Mouse (Mus musculus) cerebellum, adult 2 months (tissue): Measurements from ENCODE around the gene Cyb5rl. TPM values are rescaled to one million over a fixed set of nuclear protein-coding genes. Genes with fewer than 3 reads are reported as not detected.
"Not testable (repeated sequence)": the region's sequence is repeated elsewhere in the genome, so short reads cannot be mapped to it uniquely, and the experiment has no call there.

Source experiments
- DNase-seq, 2 experiments: peaks; one replicate each; pipeline ENCODE4 v3.0.0; 2021
- H3K27ac ChIP-seq: fragments of 200-500 bp; 2 replicates; pipeline ENCODE4 v1.5.1; 2012; ENCODE audit warnings: low read length, control low read depth, inconsistent platforms; ENCODE audit not compliant: insufficient read depth
- H3K27me3 ChIP-seq: fragments of 200-500 bp; 2 replicates; pipeline ENCODE4 v1.6.1; 2012; ENCODE audit warnings: inconsistent platforms, mild to moderate bottlenecking, low read length, moderate library complexity; ENCODE audit not compliant: control insufficient read depth, insufficient read depth
- H3K4me1 ChIP-seq: fragments of 200-500 bp; 2 replicates; pipeline ENCODE4 v1.6.1; 2011; ENCODE audit warnings: low read length; ENCODE audit not compliant: control insufficient read depth, insufficient read depth
- H3K4me3 ChIP-seq: fragments of 200-500 bp; replicated peaks from 2 replicates; pipeline ENCODE3; 2011; ENCODE audit warnings: mild to moderate bottlenecking, low read depth, low read length, control low read depth; ENCODE audit not compliant: insufficient read depth
- CTCF ChIP-seq: fragments of 200-500 bp; IDR thresholded peaks from 2 replicates; pipeline ENCODE4 v1.5.1; 2011; ENCODE audit warnings: low read depth, mild to moderate bottlenecking, control low read depth, low read length, moderate library complexity, borderline replicate concordance; ENCODE audit not compliant: insufficient read depth
- POLR2A ChIP-seq: fragments of 200-500 bp; IDR thresholded peaks from 2 replicates; pipeline ENCODE4 v1.6.1; 2011; ENCODE audit warnings: low read length, control low read depth, borderline replicate concordance; ENCODE audit not compliant: insufficient read depth
- WGBS: fragments of 180-500 bp; shearing (Covaris S2); methylation state at CpG from one replicate; pipeline ENCODE4 v1.1.7; 2018; 5-methylcytosine and 5-hydroxymethylcytosine counted together
- polyA plus RNA-seq: library from polyadenylated mRNA; depleted of rRNA; stranded (reverse); fragments of >200 nt; gene quantifications from 2 replicates; pipeline ENCODE4 v1.2.3, GENCODE M21; 2012

The Cyb5rl gene
- polyA plus RNA-seq, 1 experiment, result 5.7 TPM

- peaks cover 5% of the 10 kb centered on the region; the same call in 1 of the 2 replicates for H3K4me1 ChIP-seq
- H3K27ac ChIP-seq, result no peak overlapping the region
- TF ChIP-seq CTCF (no peak), POLR2A (no peak)
- H3K4me3 ChIP-seq, result no peak overlapping the region
- H3K27me3 ChIP-seq, result no peaks in the 10 kb centered on the region
- no peak for DNase-seq
- 62% methylated on average over 10 of the region's 10 CpGs for WGBS
These were observed 31.6 kb downstream of the Cyb5rl start for GRCm38 (mm10) chr4:107098375-107098774.

- DNase-seq, result no peak
- no peak overlapping the region for H3K4me3 ChIP-seq
- H3K4me1 ChIP-seq, result peaks cover 5% of the 10 kb centered on the region; the same call in 1 of the 2 replicates
- TF ChIP-seq POLR2A (no peak), CTCF (no peak)
- H3K27ac ChIP-seq, result no peak overlapping the region
- H3K27me3 ChIP-seq, result no peaks in the 10 kb centered on the region
- WGBS, result 55% methylated on average over 17 of the region's 17 CpGs
These were observed 32.2 kb downstream of the Cyb5rl start for GRCm38 (mm10) chr4:107098791-107099525.

- H3K4me3 ChIP-seq, result no peak overlapping the region
- WGBS, result 75% methylated on average over 8 of the region's 8 CpGs
- TF ChIP-seq POLR2A (no peak), CTCF (no peak)
These were observed 35.4 kb downstream of the Cyb5rl start for GRCm38 (mm10) chr4:107102220-107102619.

GRCm38 (mm10) chr4:107106777-107107176 is 40.0 kb downstream of the Cyb5rl start:
- WGBS, result 88% methylated on average over 16 of the region's 16 CpGs
- TF ChIP-seq CTCF (no peak), POLR2A (no peak)

More at GRCm38 (mm10) chr4:107102220-107102619, 35.4 kb downstream of the Cyb5rl start:
- H3K27me3 ChIP-seq, result no peaks in the 10 kb centered on the region
- DNase-seq, result no peak
- no peak overlapping the region for H3K27ac ChIP-seq
- no peaks in the 10 kb centered on the region for H3K4me1 ChIP-seq

GRCm38 (mm10) chr4:107108291-107108731 is 41.5 kb downstream of the Cyb5rl start:
- Histone ChIP-seq H3K27ac (no peak overlapping the region), H3K4me3 (no peak overlapping the region), H3K4me1 (no peaks in the 10 kb centered on the region; the same call in 1 of the 2 replicates), H3K27me3 (no peaks in the 10 kb centered on the region)
- TF ChIP-seq POLR2A, result no peak
- no peak for TF ChIP-seq CTCF
- no peak for DNase-seq
- 22% methylated on average over 13 of the region's 13 CpGs for WGBS

More at GRCm38 (mm10) chr4:107106777-107107176, 40.0 kb downstream of the Cyb5rl start:
- H3K4me3 ChIP-seq, result no peak overlapping the region
- no peaks in the 10 kb centered on the region; the same call in 1 of the 2 replicates for H3K4me1 ChIP-seq
- H3K27me3 ChIP-seq, result no peaks in the 10 kb centered on the region
- H3K27ac ChIP-seq, result no peak overlapping the region
- DNase-seq, result no peak

- H3K4me1 ChIP-seq, H3K27me3 ChIP-seq, H3K4me3 ChIP-seq, H3K27ac ChIP-seq, DNase-seq: not testable (repeated sequence)
- 96% methylated on average over 6 of the region's 6 CpGs for WGBS
These were observed 42.4 kb downstream of the Cyb5rl start for GRCm38 (mm10) chr4:107109181-107109580.

- 76% methylated on average over 8 of the region's 8 CpGs for WGBS
- TF ChIP-seq CTCF (no peak), POLR2A (no peak)
- DNase-seq, result no peak
These were observed 47.5 kb downstream of the Cyb5rl start for GRCm38 (mm10) chr4:107114278-107114677.

GRCm38 (mm10) chr4:107117741-107118385 is 51.1 kb downstream of the Cyb5rl start:
- H3K27ac ChIP-seq, result no peak overlapping the region
- DNase-seq, result no peak
- no peaks in the 10 kb centered on the region for H3K27me3 ChIP-seq
- TF ChIP-seq CTCF, result no peak
- TF ChIP-seq POLR2A, result no peak
- 56% methylated on average over 2 of the region's 2 CpGs for WGBS
- no peaks in the 10 kb centered on the region for H3K4me1 ChIP-seq
- H3K4me3 ChIP-seq, result no peak overlapping the region

More at GRCm38 (mm10) chr4:107114278-107114677, 47.5 kb downstream of the Cyb5rl start:
- Histone ChIP-seq H3K4me3 (no peak overlapping the region), H3K27me3 (no peaks in the 10 kb centered on the region), H3K27ac (no peak overlapping the region), H3K4me1 (no peaks in the 10 kb centered on the region)
